Mouse (Mus musculus) gastrocnemius, adult 2 months (tissue): ENCODE measurements at regions not wholly inside any gene's neighbourhood (a gene's known extent, or its start where the extent isn't known, plus 50 kb on each side); places are given as distances from the start of the nearest gene placed in this dataset.

ENCODE experiments used
- DNase-seq: peaks from one replicate; pipeline ENCODE4 v3.0.0; 2022
- H3K27ac ChIP-seq: fragments of 200-600 bp; 2 replicates; pipeline ENCODE4 v1.8.1; 2022; ENCODE audit warnings: mild to moderate bottlenecking
- H3K4me3 ChIP-seq: fragments of 200-600 bp; 2 replicates; pipeline ENCODE4 v1.8.1; 2022; ENCODE audit warnings: mild to moderate bottlenecking, moderate library complexity
- CTCF ChIP-seq: fragments of 200-600 bp; IDR thresholded peaks from 2 replicates; pipeline ENCODE4 v1.8.1; 2022; ENCODE audit warnings: antibody characterized with exemption, mild to moderate bottlenecking, moderate library complexity
- intact Hi-C: fragments of 180-260 bp; cut with DNase I; formaldehyde crosslinking; loops from one replicate; pipeline ENCODE4 v1.15.1; 2025

DNA sequence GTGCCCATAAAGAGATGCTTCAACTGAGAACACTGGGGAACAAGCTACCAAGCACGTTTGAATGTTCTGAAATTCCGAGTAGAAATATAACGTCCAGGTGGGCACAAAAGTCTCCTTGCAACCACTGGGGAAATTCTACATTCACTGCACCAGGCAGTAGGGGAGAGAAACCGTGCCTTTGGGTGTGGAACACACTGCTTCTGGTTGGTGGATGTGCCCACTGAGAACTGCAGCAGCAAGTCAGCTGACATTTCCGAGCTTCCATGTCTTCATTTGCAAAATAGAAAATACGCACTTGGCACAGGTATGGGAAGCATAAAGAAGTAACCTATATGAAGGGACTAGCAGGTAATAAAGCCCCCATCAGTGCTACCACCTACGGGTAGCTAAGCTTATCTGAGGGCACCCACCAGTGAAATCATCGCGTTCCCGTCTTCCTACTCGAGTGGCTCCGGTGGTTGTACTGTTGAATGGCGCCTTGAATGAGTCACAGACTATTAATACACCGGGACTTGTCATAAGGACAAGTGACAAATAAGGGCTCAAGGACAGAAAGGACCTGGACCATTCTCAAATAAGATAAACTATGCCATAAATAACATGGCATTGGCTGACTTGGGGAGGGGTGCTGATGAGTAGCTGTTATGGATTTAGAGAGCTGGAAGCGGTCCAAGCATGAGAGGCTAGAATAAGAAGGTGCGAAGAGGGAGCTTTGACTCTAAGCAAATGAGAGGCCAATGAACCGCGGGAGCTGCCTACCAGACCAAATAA, 210.2 kb downstream of the Nuak1 start:
- TF ChIP-seq CTCF, result no peak
- H3K27ac ChIP-seq, result peak overlapping the region; percentile 53; the same call in 1 of the 2 replicates
- no peak overlapping the region for H3K4me3 ChIP-seq
- DNase-seq, result no peak
- intact Hi-C loops, result no loop called here

DNA sequence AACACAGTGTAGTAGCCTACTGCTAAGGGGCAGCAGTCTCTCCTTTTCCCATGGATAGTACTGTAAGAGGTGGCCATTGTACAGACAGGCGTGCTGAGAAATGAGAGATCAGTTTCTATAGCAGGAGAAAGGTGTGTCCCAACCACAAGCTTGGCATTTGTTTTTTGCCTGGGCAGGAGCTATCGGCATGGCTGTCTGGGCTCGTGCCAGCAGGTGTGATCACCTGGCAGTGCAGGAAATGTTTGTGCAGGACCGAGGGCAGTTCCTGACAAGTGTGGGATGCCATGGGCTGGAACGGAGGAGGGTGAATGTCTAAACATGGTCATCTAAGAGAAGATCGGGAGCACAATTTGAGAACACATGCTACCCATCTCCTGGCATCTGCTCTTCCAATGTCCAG, 205.4 kb downstream of the Nuak1 start:
- H3K27ac ChIP-seq, result no peak overlapping the region
- DNase-seq, result no peak
- intact Hi-C loops, result no loop called here
- H3K4me3 ChIP-seq, result no peak overlapping the region
- no peak for TF ChIP-seq CTCF

DNA sequence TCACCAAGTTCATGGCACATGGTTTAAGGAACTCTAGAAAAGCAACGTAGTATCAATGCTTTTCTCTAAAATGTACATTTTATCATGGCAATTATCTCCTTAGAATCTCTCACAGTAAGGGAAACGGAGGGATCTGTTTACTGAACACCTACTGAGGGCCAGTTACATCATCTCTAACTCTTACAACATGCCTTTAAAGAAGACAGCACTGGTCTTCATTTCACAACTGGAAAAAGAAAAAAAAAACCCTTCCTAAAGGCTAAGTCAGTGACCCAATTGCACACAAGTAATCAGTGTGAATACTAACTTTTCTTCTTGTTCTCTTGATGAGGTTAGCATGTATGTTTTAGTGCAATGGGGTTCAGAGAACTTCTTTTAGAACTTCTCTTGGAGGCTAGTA, 204.2 kb downstream of the Nuak1 start:
- intact Hi-C loops, result no loop called here
- H3K27ac ChIP-seq, result no peak overlapping the region
- H3K4me3 ChIP-seq, result no peak overlapping the region
- no peak for TF ChIP-seq CTCF
- no peak for DNase-seq

DNA sequence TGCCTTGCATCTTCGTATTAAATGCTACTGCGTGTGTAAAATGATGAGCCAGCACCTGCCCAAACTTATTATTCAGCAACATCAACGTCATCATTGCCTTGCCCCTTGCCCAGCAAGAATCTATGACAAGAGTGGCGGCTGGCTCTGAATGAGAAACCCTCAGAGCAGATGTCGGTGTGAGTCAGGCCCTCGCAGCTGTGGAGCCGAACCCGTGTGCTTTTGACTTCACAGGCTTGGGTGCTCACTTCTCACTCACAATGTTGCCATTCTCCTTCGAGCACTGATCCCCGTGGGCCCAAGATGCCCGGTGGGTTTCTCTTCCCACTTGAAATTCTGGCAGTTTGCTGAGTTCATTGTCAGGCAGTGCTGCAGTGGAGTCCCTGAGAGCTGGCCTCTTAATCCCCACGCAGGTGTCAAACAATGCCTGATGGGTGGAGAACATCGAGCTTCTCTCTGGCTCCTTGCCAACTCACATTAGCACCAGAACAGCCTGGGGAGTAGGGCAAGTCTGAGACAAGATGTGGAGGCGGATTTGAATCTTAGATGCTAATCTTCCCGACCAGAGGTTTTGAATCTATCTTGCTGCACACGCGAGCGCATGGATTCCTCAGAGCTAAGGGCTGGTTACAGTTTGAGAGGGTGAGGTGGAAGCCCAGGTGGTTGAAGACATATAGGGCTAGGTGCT, 202.0 kb downstream of the Nuak1 start:
- DNase-seq, result no peak
- intact Hi-C loops, result no loop called here

DNA sequence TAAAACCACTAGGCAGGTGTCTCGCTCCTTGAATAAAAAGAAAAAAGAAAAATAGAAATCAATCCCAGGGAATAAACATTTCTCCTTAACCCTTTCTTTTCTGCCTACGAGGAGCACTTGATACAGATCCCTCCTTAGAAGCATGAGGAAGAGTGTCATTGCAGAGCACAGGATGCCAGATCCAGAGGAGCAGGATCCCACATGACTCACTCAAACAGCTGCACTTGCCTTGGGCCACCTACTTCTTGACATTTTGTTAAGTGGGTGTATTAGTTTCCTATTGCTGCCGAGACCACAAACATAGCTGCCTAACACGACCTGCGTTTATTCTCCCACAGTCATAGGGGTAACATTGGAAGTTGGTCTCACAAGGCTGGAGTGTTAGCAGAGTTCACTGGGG, 197.1 kb downstream of the Nuak1 start:
- intact Hi-C loops, result no loop called here
- Histone ChIP-seq H3K27ac (no peak overlapping the region), H3K4me3 (no peak overlapping the region)
- no peak for DNase-seq
- TF ChIP-seq CTCF, result no peak

More for the DNA sequence above, 202.0 kb downstream of the Nuak1 start:
- TF ChIP-seq CTCF, result no peak
- Histone ChIP-seq H3K27ac (no peak overlapping the region), H3K4me3 (no peak overlapping the region)

DNA sequence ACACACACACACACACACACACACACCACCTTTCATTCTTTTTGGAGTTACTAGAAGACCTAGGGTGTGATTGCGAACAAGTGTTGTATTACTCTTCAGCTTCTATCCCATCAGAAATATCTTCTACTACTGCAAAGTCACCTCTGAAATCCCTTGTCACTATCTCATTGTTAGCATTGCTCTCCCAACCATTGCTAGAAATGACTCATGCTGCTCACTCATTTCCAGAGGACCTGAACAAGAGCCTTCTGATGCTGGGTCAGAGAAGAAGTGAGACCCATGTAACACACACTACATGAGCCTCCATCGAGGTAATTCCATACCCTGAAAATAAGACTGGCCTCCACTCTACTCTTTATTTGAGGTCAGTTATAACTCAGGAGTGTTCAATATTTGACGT, 191.1 kb downstream of the Nuak1 start:
- H3K4me3 ChIP-seq, result no peak overlapping the region
- DNase-seq, result no peak
- no peak overlapping the region for H3K27ac ChIP-seq
- no peak for TF ChIP-seq CTCF
- intact Hi-C loops, result no loop called here

DNA sequence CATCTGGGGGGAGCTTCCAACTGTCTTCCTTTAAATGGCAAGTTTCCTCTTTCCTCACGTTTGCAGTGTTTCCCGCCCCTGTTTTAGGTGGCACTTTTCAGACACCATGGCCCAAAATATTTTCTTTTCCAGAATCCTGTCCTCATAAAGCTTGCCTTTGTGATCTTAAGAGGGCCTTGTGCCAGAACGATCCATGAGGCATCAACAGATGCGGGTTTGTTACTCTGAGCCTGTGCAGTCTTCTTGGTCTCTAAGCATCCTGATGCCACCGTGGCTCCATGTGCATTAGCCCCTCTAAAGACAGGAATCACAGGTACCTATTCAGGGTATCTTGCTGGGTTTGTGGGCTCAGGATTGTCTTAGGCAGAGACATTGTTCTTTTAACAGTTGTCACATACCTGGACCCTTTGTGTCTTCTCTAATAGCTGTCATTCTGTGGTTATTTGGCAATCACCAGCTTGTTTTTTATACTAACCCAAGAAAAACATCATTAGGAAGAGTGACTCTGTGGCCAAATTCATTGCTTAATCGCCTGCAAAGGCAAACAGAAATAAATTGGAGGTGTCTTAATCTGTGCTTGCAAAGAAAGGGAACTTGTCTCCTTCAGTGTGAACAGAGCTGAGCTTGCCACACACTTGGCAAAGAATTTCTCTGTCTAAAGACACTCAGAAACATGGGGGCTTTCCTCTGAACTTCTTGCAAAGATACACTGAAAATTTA, 179.3 kb downstream of the Nuak1 start:
- no peak overlapping the region for H3K27ac ChIP-seq
- TF ChIP-seq CTCF, result no peak
- no peak for DNase-seq
- no peak overlapping the region for H3K4me3 ChIP-seq
- intact Hi-C loops, result no loop called here

DNA sequence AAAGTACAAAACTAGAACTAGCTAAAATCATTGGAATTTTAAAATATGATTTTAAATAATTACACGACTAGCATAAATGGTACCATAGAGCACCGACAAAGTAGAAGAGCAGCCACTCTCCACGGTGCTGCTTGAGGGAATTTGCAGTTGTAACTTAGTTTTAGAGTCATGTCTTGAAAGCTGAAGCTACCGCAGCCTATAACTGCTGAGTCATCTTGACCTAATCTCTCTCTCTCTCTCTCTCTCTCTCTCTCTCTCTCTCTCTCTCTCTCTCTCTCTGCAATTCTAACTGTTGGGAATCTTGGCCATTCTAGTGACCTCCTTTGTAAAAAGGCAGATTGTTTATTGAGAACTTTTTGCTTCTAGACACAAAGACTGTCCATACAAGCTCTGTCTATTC, 177.5 kb downstream of the Nuak1 start:
- no peak for TF ChIP-seq CTCF
- no peak overlapping the region for H3K27ac ChIP-seq
- DNase-seq, result no peak
- H3K4me3 ChIP-seq, result no peak overlapping the region
- intact Hi-C loops, result no loop called here

DNA sequence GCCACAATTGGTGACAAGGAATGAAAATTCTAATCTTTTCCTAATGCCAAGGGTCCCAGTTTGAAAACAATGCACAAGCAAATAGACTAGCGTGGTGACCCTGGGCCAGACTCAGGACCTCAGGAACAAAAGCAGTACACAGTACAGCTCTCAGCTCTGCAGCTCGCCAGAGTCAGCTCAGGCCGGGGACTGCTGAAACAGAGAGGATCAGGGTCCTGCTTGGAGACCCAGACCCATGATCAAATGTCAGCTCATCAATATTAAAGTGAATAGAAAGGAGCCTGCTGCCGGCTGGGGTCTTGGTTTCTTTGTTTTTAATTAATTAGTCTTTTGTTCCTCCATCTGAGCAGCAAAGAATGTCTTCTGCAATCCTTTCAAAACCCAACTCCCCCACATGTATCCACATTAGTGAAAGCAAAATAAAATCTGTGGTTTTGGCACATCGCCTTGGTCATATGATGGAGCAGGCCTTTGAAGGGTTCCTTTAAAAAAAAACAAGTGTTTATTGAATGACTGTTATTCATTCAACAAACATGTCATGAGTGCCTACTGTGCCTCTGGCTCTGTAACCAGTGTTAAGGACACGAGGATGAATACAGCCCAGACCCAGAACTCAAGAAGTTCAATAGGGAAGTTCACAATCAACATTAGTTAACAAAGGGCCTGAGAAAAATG, 154.4 kb downstream of the Nuak1 start:
- H3K4me3 ChIP-seq, result no peak overlapping the region
- intact Hi-C loops, result no loop called here
- TF ChIP-seq CTCF, result no peak
- no peak overlapping the region for H3K27ac ChIP-seq
- no peak for DNase-seq

DNA sequence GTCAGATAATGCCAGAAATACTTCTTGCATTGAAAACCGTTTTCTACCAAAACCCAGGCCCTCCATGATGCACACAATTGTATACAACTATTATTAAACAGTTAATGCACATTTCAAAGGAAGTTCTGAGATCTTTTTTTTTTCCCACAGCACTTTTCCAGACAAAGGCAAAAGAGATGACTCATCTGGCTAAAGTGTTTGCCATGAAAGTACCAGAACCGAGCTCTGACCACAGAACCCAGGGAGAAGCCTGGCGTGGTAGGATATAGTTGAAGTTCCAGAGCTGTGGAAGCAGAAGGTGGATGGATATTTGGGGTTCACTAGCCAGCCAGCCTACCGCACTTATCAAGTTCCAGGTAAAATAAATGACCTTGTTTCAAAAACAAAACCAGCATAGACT, 146.0 kb downstream of the Nuak1 start:
- TF ChIP-seq CTCF, result no peak
- DNase-seq, result no peak
- Histone ChIP-seq H3K4me3 (no peak overlapping the region), H3K27ac (no peak overlapping the region)
- intact Hi-C loops, result no loop called here

DNA sequence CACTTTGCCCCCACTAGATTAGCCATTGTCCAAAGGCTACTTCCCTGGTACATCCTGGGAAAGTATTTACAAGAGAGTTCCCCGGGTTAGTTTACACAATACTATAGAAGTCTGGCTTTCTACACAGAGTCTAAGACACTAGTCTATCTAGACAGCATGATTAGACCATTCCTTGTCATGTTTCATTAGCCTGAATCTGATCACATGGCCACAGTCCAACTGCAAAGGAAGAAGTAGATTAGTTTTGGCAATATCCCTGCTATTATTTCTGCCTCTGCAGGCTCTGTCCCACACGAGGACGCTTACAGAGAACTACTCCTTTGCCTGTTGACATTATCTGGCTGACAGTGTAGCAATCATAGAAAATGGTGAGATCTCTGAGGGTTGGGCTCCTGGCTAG, 144.2 kb downstream of the Nuak1 start:
- Histone ChIP-seq H3K4me3 (no peak overlapping the region), H3K27ac (no peak overlapping the region)
- TF ChIP-seq CTCF, result no peak
- intact Hi-C loops, result no loop called here
- DNase-seq, result no peak

DNA sequence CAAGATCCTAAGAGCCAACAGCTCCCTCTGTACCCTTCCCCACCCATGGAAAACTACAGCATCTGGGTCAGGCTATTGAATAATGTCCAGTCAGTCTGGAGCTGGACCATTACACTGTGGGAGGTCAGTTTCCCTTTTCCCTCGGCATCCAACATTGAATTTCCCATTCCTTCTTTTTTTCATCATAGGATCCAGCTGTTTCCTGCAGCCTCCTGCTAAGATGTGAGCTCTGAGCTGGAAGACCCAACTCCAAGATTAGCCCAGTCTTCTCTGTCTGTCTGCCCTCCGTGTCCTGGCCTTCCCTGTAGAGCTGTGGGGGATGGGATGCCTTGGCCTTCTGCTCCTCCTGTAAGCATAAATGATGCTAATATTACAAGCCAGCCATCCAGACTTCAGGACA, 138.8 kb downstream of the Nuak1 start:
- Histone ChIP-seq H3K4me3 (no peak overlapping the region), H3K27ac (no peak overlapping the region)
- intact Hi-C loops, result no loop called here
- peak; percentile 26 for DNase-seq
- no peak for TF ChIP-seq CTCF
